Mouse (Mus musculus) liver, postnatal 0 days (tissue): ENCODE data around the gene Col6a6.

Experiments used
- CTCF ChIP-seq: sonication (generic); IDR thresholded peaks from 2 replicates; pipeline ENCODE4 v1.5.1; 2016; ENCODE audit warnings: antibody characterized with exemption, low read depth
- EP300 ChIP-seq: IDR thresholded peaks from 2 replicates; pipeline ENCODE4 v1.6.1; 2016; ENCODE audit warnings: antibody characterized with exemption, low read depth, mild to moderate bottlenecking

- TF ChIP-seq CTCF (no peak), EP300 (no peak)
Observed at GRCm38 (mm10) chr9:105847261-105847660, 19.3 kb upstream of the Col6a6 start.
